Mouse (Mus musculus): ENCODE results near the gene Pagr1b. TPM values are rescaled to one million over a fixed set of nuclear protein-coding genes. Genes with fewer than 3 reads are reported as not detected.

Gene Pagr1b
- polyA plus RNA-seq, 1 experiment from 2014 or later: 0.50 TPM

GRCm38 (mm10) chr7:127026161-127026600 lies 9.9 kb upstream of the Pagr1b start:
- Histone ChIP-seq H3K27me3 (ENCODE audit: control insufficient read depth, insufficient read depth, low read depth, low read length) (no peaks in the 10 kb centered on the region), H3K9ac (ENCODE audit: low read depth, low read length) (peak overlapping the region; percentile 100), H3K4me1 (ENCODE audit: control insufficient read depth, insufficient read depth, low read length) (peaks cover 44% of the 10 kb centered on the region), H3K4me3 (ENCODE audit: low read depth, low read length) (peak overlapping the region; percentile 91), H3K36me3 (ENCODE audit: control insufficient read depth, insufficient read depth, low read length) (peaks cover 10% of the 10 kb centered on the region), H3K9me3 (replicated peaks; ENCODE audit: control insufficient read depth, low read length, poor library complexity, severe bottlenecking) (no peaks in the 10 kb centered on the region), H3K4me2 (ENCODE audit: low read length) (peak overlapping the region; percentile 97), H3K27ac (ENCODE audit: low read length) (peak overlapping the region; percentile 100)
- under 1% methylated on average over 28 of the region's 48 CpGs for WGBS
- ATAC-seq: 0 out of 2 replicates have a peak, but pooled peaks have one; percentile 4

- Histone ChIP-seq H3K27me3 (ENCODE audit: control insufficient read depth, insufficient read depth, low read depth, low read length) (no peaks in the 10 kb centered on the region), H3K4me3 (ENCODE audit: low read depth, low read length) (peak overlapping the region; percentile 91), H3K36me3 (ENCODE audit: control insufficient read depth, insufficient read depth, low read length) (peaks cover 10% of the 10 kb centered on the region), H3K4me1 (ENCODE audit: control insufficient read depth, insufficient read depth, low read length) (peaks cover 45% of the 10 kb centered on the region), H3K27ac (ENCODE audit: low read length) (peak overlapping the region; percentile 100), H3K9me3 (replicated peaks; ENCODE audit: control insufficient read depth, low read length, poor library complexity, severe bottlenecking) (no peaks in the 10 kb centered on the region), H3K4me2 (ENCODE audit: low read length) (peak overlapping the region; percentile 97), H3K9ac (ENCODE audit: low read depth, low read length) (peak overlapping the region; percentile 100)
- WGBS: 0% methylated on average over 52 of the region's 65 CpGs
- ATAC-seq: no peak
Measured at GRCm38 (mm10) chr7:127025556-127026160, 9.4 kb upstream of the Pagr1b start.

- peaks cover 51% of the 10 kb centered on the region for H3K4me1 ChIP-seq (ENCODE audit: control insufficient read depth, insufficient read depth, low read length)
Measured at GRCm38 (mm10) chr7:127024755-127025555, 8.7 kb upstream of the Pagr1b start.

GRCm38 (mm10) chr7:127023896-127024690 lies 7.8 kb upstream of the Pagr1b start:
- ATAC-seq: no peak

More at GRCm38 (mm10) chr7:127024755-127025555, 8.7 kb upstream of the Pagr1b start:
- Histone ChIP-seq H3K4me2 (ENCODE audit: low read length) (peak overlapping the region; percentile 97), H3K27ac (ENCODE audit: low read length) (peak overlapping the region; percentile 100), H3K36me3 (ENCODE audit: control insufficient read depth, insufficient read depth, low read length) (peaks cover 10% of the 10 kb centered on the region), H3K4me3 (ENCODE audit: low read depth, low read length) (peak overlapping the region; percentile 91), H3K9ac (ENCODE audit: low read depth, low read length) (peak overlapping the region; percentile 100), H3K27me3 (ENCODE audit: control insufficient read depth, insufficient read depth, low read depth, low read length) (no peaks in the 10 kb centered on the region), H3K9me3 (replicated peaks; ENCODE audit: control insufficient read depth, low read length, poor library complexity, severe bottlenecking) (no peaks in the 10 kb centered on the region)
- under 1% methylated on average over 30 of the region's 30 CpGs for WGBS
- peak; percentile 34; the same call in 1 of the 2 replicates for ATAC-seq

GRCm38 (mm10) chr7:127023272-127023691 lies 7.0 kb upstream of the Pagr1b start:
- Histone ChIP-seq H3K9ac (ENCODE audit: low read depth, low read length) (peak overlapping the region; percentile 44), H3K27me3 (ENCODE audit: control insufficient read depth, insufficient read depth, low read depth, low read length) (no peaks in the 10 kb centered on the region), H3K36me3 (ENCODE audit: control insufficient read depth, insufficient read depth, low read length) (peaks cover 10% of the 10 kb centered on the region), H3K4me1 (ENCODE audit: control insufficient read depth, insufficient read depth, low read length) (peaks cover 66% of the 10 kb centered on the region), H3K9me3 (replicated peaks; ENCODE audit: control insufficient read depth, low read length, poor library complexity, severe bottlenecking) (no peaks in the 10 kb centered on the region), H3K4me3 (ENCODE audit: low read depth, low read length) (peak overlapping the region; percentile 91; the same call in 1 of the 2 replicates), H3K27ac (ENCODE audit: low read length) (no peak overlapping the region; the same call in 1 of the 2 replicates), H3K4me2 (ENCODE audit: low read length) (peak overlapping the region; percentile 97)
- ATAC-seq: no peak
- 66% methylated on average over 11 of the region's 13 CpGs for WGBS

More at GRCm38 (mm10) chr7:127023896-127024690, 7.8 kb upstream of the Pagr1b start:
- Histone ChIP-seq H3K4me1 (ENCODE audit: control insufficient read depth, insufficient read depth, low read length) (peaks cover 60% of the 10 kb centered on the region), H3K36me3 (ENCODE audit: control insufficient read depth, insufficient read depth, low read length) (peaks cover 10% of the 10 kb centered on the region), H3K27me3 (ENCODE audit: control insufficient read depth, insufficient read depth, low read depth, low read length) (no peaks in the 10 kb centered on the region), H3K4me2 (ENCODE audit: low read length) (peak overlapping the region; percentile 97), H3K9me3 (replicated peaks; ENCODE audit: control insufficient read depth, low read length, poor library complexity, severe bottlenecking) (no peaks in the 10 kb centered on the region), H3K27ac (ENCODE audit: low read length) (peak overlapping the region; percentile 100), H3K4me3 (ENCODE audit: low read depth, low read length) (peak overlapping the region; percentile 91), H3K9ac (ENCODE audit: low read depth, low read length) (peak overlapping the region; percentile 100)
- 13% methylated on average over 19 of the region's 19 CpGs for WGBS

GRCm38 (mm10) chr7:127022528-127023271 lies 6.4 kb upstream of the Pagr1b start:
- no peaks in the 10 kb centered on the region for H3K9me3 ChIP-seq (replicated peaks; ENCODE audit: control insufficient read depth, low read length, poor library complexity, severe bottlenecking)
- no peaks in the 10 kb centered on the region for H3K27me3 ChIP-seq (ENCODE audit: control insufficient read depth, insufficient read depth, low read depth, low read length)
- H3K27ac ChIP-seq (ENCODE audit: low read length): no peak overlapping the region; the same call in 1 of the 2 replicates
- no peak overlapping the region for H3K4me3 ChIP-seq (ENCODE audit: low read depth, low read length)
- H3K4me2 ChIP-seq (ENCODE audit: low read length): peak overlapping the region; percentile 97
- peaks cover 65% of the 10 kb centered on the region for H3K4me1 ChIP-seq (ENCODE audit: control insufficient read depth, insufficient read depth, low read length)
- ATAC-seq: no peak
- H3K36me3 ChIP-seq (ENCODE audit: control insufficient read depth, insufficient read depth, low read length): peaks cover 10% of the 10 kb centered on the region
- 92% methylated on average over 6 of the region's 7 CpGs for WGBS
- no peak overlapping the region; the same call in 1 of the 2 replicates for H3K9ac ChIP-seq (ENCODE audit: low read depth, low read length)

GRCm38 (mm10) chr7:127021563-127022527 lies 5.6 kb upstream of the Pagr1b start:
- Histone ChIP-seq H3K27ac (ENCODE audit: low read length) (peak overlapping the region; percentile 89), H3K36me3 (ENCODE audit: control insufficient read depth, insufficient read depth, low read length) (peaks cover 10% of the 10 kb centered on the region), H3K27me3 (ENCODE audit: control insufficient read depth, insufficient read depth, low read depth, low read length) (no peaks in the 10 kb centered on the region), H3K9me3 (replicated peaks; ENCODE audit: control insufficient read depth, low read length, poor library complexity, severe bottlenecking) (no peaks in the 10 kb centered on the region), H3K4me3 (ENCODE audit: low read depth, low read length) (peak overlapping the region; percentile 53), H3K4me1 (ENCODE audit: control insufficient read depth, insufficient read depth, low read length) (peaks cover 69% of the 10 kb centered on the region), H3K4me2 (ENCODE audit: low read length) (peak overlapping the region; percentile 87), H3K9ac (ENCODE audit: low read depth, low read length) (peak overlapping the region; percentile 84)
- 44% methylated on average over 5 of the region's 5 CpGs for WGBS
- no peak for ATAC-seq
